Mouse (Mus musculus) heart, embryonic 16.5 days (tissue): ENCODE results near the gene Cmtm8. TPM values are rescaled to one million over a fixed set of nuclear protein-coding genes. Genes with fewer than 3 reads are reported as not detected.

ENCODE experiments used
- ATAC-seq: fragments of 200-750 bp; cut with Nextera tagmentation; replicated peaks from 2 replicates; pipeline ENCODE4 v1.8.0; 2017; ENCODE audit warnings: moderate number of reproducible peaks; ENCODE audit not compliant: insufficient read depth, low FRiP score; ENCODE audit errors: extremely low read depth
- H3K27ac ChIP-seq: fragments of 300-500 bp; sonication (generic); 2 replicates; pipeline ENCODE4 v1.5.1; 2014; ENCODE audit warnings: mild to moderate bottlenecking, low read length, control low read depth, moderate library complexity
- H3K27me3 ChIP-seq: fragments of 300-500 bp; sonication (generic); 2 replicates; pipeline ENCODE4 v1.6.1; 2014; ENCODE audit warnings: low read length, mixed read lengths; ENCODE audit not compliant: control insufficient read depth, insufficient read depth
- H3K36me3 ChIP-seq: fragments of 300-500 bp; sonication (generic); 2 replicates; pipeline ENCODE4 v1.6.1; 2014; ENCODE audit not compliant: control insufficient read depth, insufficient read depth
- H3K4me1 ChIP-seq: fragments of 300-500 bp; sonication (generic); 2 replicates; pipeline ENCODE4 v1.6.1; 2014; ENCODE audit warnings: low read length, mixed read lengths; ENCODE audit not compliant: control insufficient read depth, insufficient read depth
- H3K4me2 ChIP-seq: fragments of 300-500 bp; sonication (generic); 2 replicates; pipeline ENCODE4 v1.6.1; 2014; ENCODE audit warnings: low read depth, mild to moderate bottlenecking, control low read depth, low read length
- H3K4me3 ChIP-seq: fragments of 300-500 bp; sonication (generic); 2 replicates; pipeline ENCODE4 v1.5.1; 2014; ENCODE audit warnings: mild to moderate bottlenecking, control low read depth, low read length
- H3K9ac ChIP-seq: fragments of 300-500 bp; sonication (generic); 2 replicates; pipeline ENCODE4 v1.6.1; 2014; ENCODE audit warnings: low read length, control low read depth
- H3K9me3 ChIP-seq: fragments of 300-500 bp; sonication (generic); replicated peaks from 2 replicates; pipeline ENCODE4 v1.6.1; 2016; ENCODE audit warnings: low read length; ENCODE audit not compliant: control insufficient read depth
- WGBS: fragments of 180-500 bp; shearing (Covaris S2); extraction: QIAGEN DNeasy Blood & Tissue Kit; methylation state at CpG from one replicate; pipeline ENCODE4 v1.1.7; 2014; 5-methylcytosine and 5-hydroxymethylcytosine counted together
- polyA plus RNA-seq: library from polyadenylated mRNA; unstranded; fragments of >200 nt; fragmentation: Nextera tagmentation; extraction: Ambion mirVana; gene quantifications from 2 replicates; pipeline ENCODE4 v1.2.1, GENCODE M21; 2015

Gene Cmtm8
- polyA plus RNA-seq, 1 experiment from 2014 or later: 16.0 TPM

- no peak overlapping the region for H3K4me3 ChIP-seq
- no peaks in the 10 kb centered on the region for H3K36me3 ChIP-seq
- no peak overlapping the region for H3K27ac ChIP-seq
- WGBS: 66% methylated on average over 9 of the region's 9 CpGs
- no peak overlapping the region for H3K9ac ChIP-seq
- no peaks in the 10 kb centered on the region for H3K27me3 ChIP-seq
- no peaks in the 10 kb centered on the region for H3K4me1 ChIP-seq
- no peaks in the 10 kb centered on the region for H3K9me3 ChIP-seq
- no peak for ATAC-seq
- H3K4me2 ChIP-seq: no peak overlapping the region
These were observed 10.7 kb upstream of the Cmtm8 start for GRCm38 (mm10) chr9:114854686-114855085.

- H3K27me3 ChIP-seq: no peaks in the 10 kb centered on the region
- H3K4me3 ChIP-seq: no peak overlapping the region
- no peaks in the 10 kb centered on the region for H3K9me3 ChIP-seq
- no peak overlapping the region for H3K9ac ChIP-seq
- no peak for ATAC-seq
- no peak overlapping the region for H3K4me2 ChIP-seq
- H3K27ac ChIP-seq: no peak overlapping the region
- no peaks in the 10 kb centered on the region for H3K36me3 ChIP-seq
- no peaks in the 10 kb centered on the region for H3K4me1 ChIP-seq
- WGBS: 81% methylated on average over 15 of the region's 15 CpGs
These were observed 9.4 kb upstream of the Cmtm8 start for GRCm38 (mm10) chr9:114853336-114853735.

DNA sequence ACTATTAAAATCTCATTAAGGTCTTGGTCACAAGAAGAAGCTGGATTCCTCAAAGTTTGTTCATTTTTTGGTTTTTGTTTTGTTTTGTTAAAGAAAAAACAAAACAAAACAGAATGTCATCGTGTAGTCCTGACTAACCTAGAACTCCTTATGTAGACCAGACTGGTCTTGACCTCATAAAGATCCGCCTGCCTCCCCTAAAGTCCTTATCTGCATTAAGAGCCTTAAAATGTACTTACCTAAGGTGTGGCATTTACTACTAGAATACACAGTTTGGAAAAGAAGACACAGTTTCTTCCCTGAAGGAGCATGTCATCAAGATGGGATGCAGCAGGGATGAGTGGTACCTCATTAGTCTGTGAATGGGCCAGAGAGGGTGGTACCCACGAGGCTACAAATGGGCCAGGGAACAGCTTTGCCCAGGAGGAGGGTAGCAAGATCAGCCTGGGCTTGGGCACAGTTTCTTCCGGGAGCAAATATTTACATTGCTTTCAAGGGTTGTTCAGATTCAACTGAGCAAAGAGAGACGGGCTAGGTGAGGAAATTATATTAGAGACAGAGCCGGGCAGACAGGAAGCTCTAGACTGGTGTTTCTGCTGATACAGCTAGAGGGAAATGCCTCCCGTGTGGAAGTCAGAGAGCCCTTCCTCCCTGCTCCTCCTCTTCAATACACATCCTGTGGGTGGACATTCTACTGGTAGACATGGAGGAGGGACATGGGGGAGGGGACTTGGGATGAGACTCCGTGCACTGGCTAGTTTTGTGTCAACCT is 7.6 kb upstream of the Cmtm8 start:
- Histone ChIP-seq H3K4me1 (no peaks in the 10 kb centered on the region), H3K4me2 (no peak overlapping the region), H3K4me3 (no peak overlapping the region), H3K36me3 (no peaks in the 10 kb centered on the region), H3K9me3 (no peaks in the 10 kb centered on the region), H3K27ac (no peak overlapping the region), H3K9ac (no peak overlapping the region), H3K27me3 (no peaks in the 10 kb centered on the region)
- peak; percentile 41 for ATAC-seq
- WGBS: 56% methylated on average over 8 of the region's 8 CpGs

DNA sequence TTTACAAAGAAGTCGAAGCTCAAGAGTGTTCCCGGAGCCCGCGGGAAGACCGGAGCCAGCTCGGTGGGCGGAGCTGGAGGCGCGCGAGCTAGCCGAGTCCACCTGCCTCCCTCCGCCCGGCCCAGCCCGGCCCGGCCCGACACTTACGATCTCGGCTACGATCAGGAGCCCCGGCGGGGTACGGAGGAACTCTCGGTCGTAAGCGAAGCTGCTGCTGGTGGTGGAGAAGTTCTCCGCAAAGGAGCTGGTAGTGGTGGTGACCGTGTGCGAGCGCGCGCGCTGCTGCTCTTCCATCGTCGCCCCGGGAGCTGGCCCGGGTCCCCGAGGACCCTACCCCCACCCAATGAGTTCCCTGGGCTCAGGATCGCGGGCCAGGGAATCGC is 331 bp downstream of the Cmtm8 start:
- H3K9ac ChIP-seq: peak overlapping the region; percentile 81
- no peaks in the 10 kb centered on the region for H3K36me3 ChIP-seq
- peak overlapping the region; percentile 98 for H3K4me2 ChIP-seq
- under 1% methylated on average over 40 of the region's 40 CpGs for WGBS
- peak overlapping the region; percentile 81 for H3K4me3 ChIP-seq
- peaks cover 4% of the 10 kb centered on the region; the same call in 1 of the 2 replicates for H3K4me1 ChIP-seq
- H3K27me3 ChIP-seq: peaks cover 2% of the 10 kb centered on the region; the same call in 1 of the 2 replicates
- ATAC-seq: peak; percentile 44; the same call in 1 of the 2 replicates
- peak overlapping the region; percentile 58 for H3K27ac ChIP-seq
- no peaks in the 10 kb centered on the region for H3K9me3 ChIP-seq

DNA sequence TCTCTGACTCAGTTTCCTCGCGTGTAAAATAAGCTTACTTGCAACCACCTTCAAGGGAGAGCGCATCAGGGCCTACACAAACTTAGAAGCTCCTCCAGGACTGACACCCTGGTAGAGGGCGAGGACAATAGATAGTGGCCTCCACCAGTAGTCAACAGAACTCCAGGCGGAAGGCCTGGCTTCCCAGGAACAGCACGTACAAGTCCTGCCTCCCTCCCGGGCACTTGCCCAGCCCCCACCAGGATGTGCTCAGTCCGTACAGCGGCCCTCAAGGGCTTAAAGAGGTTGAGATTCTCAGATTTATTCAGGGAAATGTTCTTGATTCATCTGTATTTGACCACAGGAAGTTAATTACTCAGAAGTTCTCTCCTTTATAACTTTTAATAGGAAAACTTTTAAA is 1.1 kb downstream of the Cmtm8 start:
- peak overlapping the region; percentile 51 for H3K27ac ChIP-seq
- 0 out of 2 replicates have a peak overlapping the region, but pooled peaks have one; percentile 12 for H3K9ac ChIP-seq
- no peaks in the 10 kb centered on the region for H3K36me3 ChIP-seq
- H3K4me3 ChIP-seq: peak overlapping the region; percentile 81
- no peak; the same call in 1 of the 2 replicates for ATAC-seq
- WGBS: 48% methylated on average over 9 of the region's 9 CpGs
- H3K4me2 ChIP-seq: peak overlapping the region; percentile 98
- peaks cover 4% of the 10 kb centered on the region; the same call in 1 of the 2 replicates for H3K4me1 ChIP-seq
- H3K27me3 ChIP-seq: peaks cover 2% of the 10 kb centered on the region; the same call in 1 of the 2 replicates
- no peaks in the 10 kb centered on the region for H3K9me3 ChIP-seq

GRCm38 (mm10) chr9:114842269-114842668 is 1.7 kb downstream of the Cmtm8 start:
- no peak overlapping the region for H3K9ac ChIP-seq
- 74% methylated on average over 7 of the region's 7 CpGs for WGBS
- ATAC-seq: no peak

GRCm38 (mm10) chr9:114838870-114839269 is 5.1 kb downstream of the Cmtm8 start:
- no peak overlapping the region for H3K9ac ChIP-seq

More at GRCm38 (mm10) chr9:114842269-114842668, 1.7 kb downstream of the Cmtm8 start:
- Histone ChIP-seq H3K27me3 (peaks cover 2% of the 10 kb centered on the region; the same call in 1 of the 2 replicates), H3K36me3 (no peaks in the 10 kb centered on the region), H3K4me2 (peak overlapping the region; percentile 98), H3K27ac (peak overlapping the region; percentile 51; the same call in 1 of the 2 replicates), H3K4me1 (peaks cover 4% of the 10 kb centered on the region; the same call in 1 of the 2 replicates), H3K4me3 (peak overlapping the region; percentile 81), H3K9me3 (no peaks in the 10 kb centered on the region)

GRCm38 (mm10) chr9:114831527-114831926 is 12.4 kb downstream of the Cmtm8 start:
- Histone ChIP-seq H3K4me1 (no peaks in the 10 kb centered on the region), H3K9me3 (no peaks in the 10 kb centered on the region), H3K27ac (no peak overlapping the region), H3K27me3 (no peaks in the 10 kb centered on the region), H3K9ac (no peak overlapping the region), H3K4me2 (no peak overlapping the region), H3K36me3 (no peaks in the 10 kb centered on the region), H3K4me3 (no peak overlapping the region)
- no peak for ATAC-seq
- 52% methylated on average over 6 of the region's 6 CpGs for WGBS

More at GRCm38 (mm10) chr9:114838870-114839269, 5.1 kb downstream of the Cmtm8 start:
- ATAC-seq: no peak
- no peak overlapping the region for H3K27ac ChIP-seq
- WGBS: 88% methylated on average over 5 of the region's 5 CpGs
- H3K4me2 ChIP-seq: no peak overlapping the region
- no peaks in the 10 kb centered on the region for H3K9me3 ChIP-seq
- H3K4me3 ChIP-seq: no peak overlapping the region
- H3K36me3 ChIP-seq: no peaks in the 10 kb centered on the region
- H3K4me1 ChIP-seq: peaks cover 4% of the 10 kb centered on the region; the same call in 1 of the 2 replicates
- H3K27me3 ChIP-seq: peaks cover 2% of the 10 kb centered on the region; the same call in 1 of the 2 replicates

- H3K4me3 ChIP-seq: no peak overlapping the region
- H3K4me2 ChIP-seq: no peak overlapping the region
- no peak overlapping the region for H3K27ac ChIP-seq
- no peaks in the 10 kb centered on the region for H3K36me3 ChIP-seq
- H3K27me3 ChIP-seq: no peaks in the 10 kb centered on the region
- H3K4me1 ChIP-seq: no peaks in the 10 kb centered on the region
- ATAC-seq: no peak
- H3K9ac ChIP-seq: no peak overlapping the region
- no peaks in the 10 kb centered on the region for H3K9me3 ChIP-seq
- 74% methylated on average over 7 of the region's 7 CpGs for WGBS
These were observed 13.6 kb downstream of the Cmtm8 start for GRCm38 (mm10) chr9:114830351-114830750.
